Mouse (Mus musculus) midbrain, embryonic 10.5 days (tissue): ENCODE results near the gene Gm10491. TPM values are rescaled to one million over a fixed set of nuclear protein-coding genes. Genes with fewer than 3 reads are reported as not detected.
"Not testable (repeated sequence)": the region's sequence is repeated elsewhere in the genome, so short reads cannot be mapped to it uniquely, and the experiment has no call there.

Experiments used
- DNase-seq: peaks from one replicate; pipeline ENCODE4 v3.0.0-alpha.2; 2017; ENCODE audit warnings: low spot score
- H3K27ac ChIP-seq: fragments of 300-500 bp; sonication (generic); replicated peaks from 2 replicates; pipeline ENCODE4 v1.5.1; 2016; ENCODE audit warnings: mild to moderate bottlenecking
- H3K27me3 ChIP-seq: fragments of 300-500 bp; sonication (generic); 2 replicates; pipeline ENCODE4 v1.6.1; 2016; ENCODE audit warnings: low read depth, mild to moderate bottlenecking; ENCODE audit not compliant: poor library complexity, severe bottlenecking
- H3K36me3 ChIP-seq: fragments of 300-500 bp; sonication (generic); 2 replicates; pipeline ENCODE4 v1.6.1; 2016; ENCODE audit warnings: mild to moderate bottlenecking, moderate library complexity
- H3K4me1 ChIP-seq: fragments of 300-500 bp; sonication (generic); 2 replicates; pipeline ENCODE4 v1.6.1; 2016
- H3K4me3 ChIP-seq: fragments of 300-500 bp; sonication (generic); 2 replicates; pipeline ENCODE4 v1.5.1; 2016; ENCODE audit warnings: mild to moderate bottlenecking, moderate library complexity
- H3K9me3 ChIP-seq: fragments of 300-500 bp; sonication (generic); replicated peaks from 2 replicates; pipeline ENCODE4 v1.6.1; 2016; ENCODE audit warnings: mild to moderate bottlenecking
- whole genome bisulfite sequencing: fragments of 180-500 bp; shearing (Covaris S2); methylation state at CpG from one replicate; pipeline ENCODE4 v1.1.7; 2016; 5-methylcytosine and 5-hydroxymethylcytosine counted together
- polyA plus RNA-seq: library from polyadenylated mRNA; unstranded; fragments of >200 nt; fragmentation: Nextera tagmentation; extraction: Ambion mirVana; gene quantifications from 2 replicates; pipeline ENCODE4 v1.2.1, GENCODE M21; 2016

Gm10491 gene
- polyA plus RNA-seq, 1 experiment from 2014 or later = not detected

DNA sequence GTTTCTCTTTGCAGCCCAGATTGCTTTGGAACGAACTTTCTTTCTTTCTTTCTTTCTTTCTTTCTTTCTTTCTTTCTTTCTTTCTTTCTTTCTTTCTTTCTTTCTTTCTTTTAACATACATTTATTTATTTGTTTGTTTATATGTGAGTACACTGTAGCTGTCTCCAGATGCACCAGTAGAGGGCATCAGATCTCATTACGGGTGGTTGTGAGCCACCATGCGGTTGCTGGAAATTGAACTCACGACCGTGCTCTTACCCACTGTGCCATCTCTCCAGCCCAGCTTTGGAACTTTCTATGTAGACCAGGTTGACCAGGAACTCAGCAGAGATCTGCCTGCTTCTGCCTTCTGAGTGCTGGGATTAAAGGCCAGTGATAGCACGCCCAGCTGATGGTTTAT lies 10.3 kb upstream of the Gm10491 start:
- not testable (repeated sequence) for H3K4me3 ChIP-seq, H3K36me3 ChIP-seq, H3K27ac ChIP-seq, DNase-seq
- Histone ChIP-seq H3K9me3 (peaks cover 19% of the 10 kb centered on the region), H3K27me3 (peaks cover 35% of the 10 kb centered on the region), H3K4me1 (peaks cover 31% of the 10 kb centered on the region)
- WGBS = 73% methylated on average over 6 of the region's 6 CpGs

DNA sequence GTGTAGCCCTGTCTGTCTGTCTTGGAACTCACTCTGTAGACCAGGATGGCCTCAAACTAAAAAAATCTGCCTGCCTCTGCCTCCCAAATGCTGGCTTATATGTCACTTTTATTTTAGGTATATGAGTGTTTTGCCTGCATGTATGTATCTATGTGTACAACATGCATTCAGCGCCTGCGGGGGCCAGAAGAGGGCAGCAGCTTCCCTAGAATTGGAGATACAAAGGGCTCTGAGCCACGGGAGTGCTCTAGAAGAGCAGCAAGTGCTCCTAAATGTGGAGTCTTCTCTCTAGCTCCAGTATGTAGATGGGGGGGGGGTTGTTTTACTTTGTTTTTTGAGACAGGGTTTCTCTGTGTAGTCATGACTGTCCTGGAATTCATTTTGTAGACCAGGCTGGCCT lies 8.0 kb upstream of the Gm10491 start:
- not testable (repeated sequence) for DNase-seq
- WGBS = 26% methylated on average over 3 of the region's 3 CpGs
- H3K4me1 ChIP-seq = peaks cover 17% of the 10 kb centered on the region

DNA sequence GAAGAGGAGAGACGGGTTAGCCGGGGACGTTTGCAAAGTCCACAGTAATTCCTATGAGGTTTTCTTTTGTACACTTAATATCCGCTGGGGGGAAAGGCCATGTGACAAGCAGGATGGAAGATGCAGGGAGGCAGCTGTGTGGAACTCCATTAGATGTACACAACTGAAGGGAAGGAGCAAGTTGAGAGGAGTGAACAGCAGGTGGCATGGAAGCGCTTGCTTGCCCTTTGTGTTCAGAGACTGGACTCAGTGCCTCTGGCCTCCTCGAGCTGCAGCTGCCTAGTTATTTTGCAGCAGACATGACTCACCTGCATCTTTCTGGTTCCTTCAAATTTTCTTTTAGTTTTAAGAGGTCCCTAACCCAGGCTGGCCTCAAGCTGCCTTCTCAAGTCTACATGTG lies 2.8 kb upstream of the Gm10491 start:
- WGBS = 54% methylated on average over 6 of the region's 6 CpGs
- no peak for DNase-seq
- Histone ChIP-seq H3K4me1 (no peaks in the 10 kb centered on the region), H3K9me3 (peaks cover 7% of the 10 kb centered on the region), H3K27me3 (no peaks in the 10 kb centered on the region), H3K36me3 (peaks cover 20% of the 10 kb centered on the region), H3K4me3 (no peak overlapping the region), H3K27ac (no peak overlapping the region)

More for the DNA sequence above, 8.0 kb upstream of the Gm10491 start:
- not testable (repeated sequence) for H3K9me3 ChIP-seq, H3K36me3 ChIP-seq, H3K4me3 ChIP-seq, H3K27ac ChIP-seq
- peaks cover 12% of the 10 kb centered on the region for H3K27me3 ChIP-seq

- not testable (repeated sequence) for H3K9me3 ChIP-seq, H3K4me1 ChIP-seq, H3K4me3 ChIP-seq, H3K27ac ChIP-seq, H3K27me3 ChIP-seq, DNase-seq
- WGBS = 94% methylated on average over 4 of the region's 4 CpGs
- H3K36me3 ChIP-seq = peaks cover 29% of the 10 kb centered on the region
These were observed 1.6 kb upstream of the Gm10491 start, which contains the start of gene Gm10490 for GRCm38 (mm10) chrX:7909242-7909641. Gm10490 (plus strand) TSS chrX:7909542.

DNA sequence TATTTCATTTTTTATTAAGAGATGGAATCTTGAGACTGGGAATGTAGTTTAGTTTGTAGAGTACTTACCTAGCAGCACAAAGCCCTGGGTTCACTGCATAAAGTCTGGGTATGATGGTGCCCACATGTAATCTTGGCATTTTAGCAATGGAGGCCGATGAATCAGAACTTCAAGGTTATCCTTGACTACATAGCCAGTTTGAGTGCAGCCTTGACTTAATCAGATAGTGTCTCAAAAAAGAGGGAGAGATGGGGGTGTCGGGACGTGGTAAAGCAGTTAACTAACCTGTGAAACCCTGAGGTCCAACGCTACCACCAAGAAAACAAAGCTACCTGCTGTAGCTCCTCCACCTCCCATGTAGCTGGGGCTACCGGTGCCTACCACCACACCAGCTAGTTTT lies 3.2 kb downstream of the Gm10491 start:
- WGBS = 92% methylated on average over 5 of the region's 5 CpGs
- H3K9me3 ChIP-seq = peaks cover 7% of the 10 kb centered on the region
- no peak for DNase-seq
- H3K27me3 ChIP-seq = no peaks in the 10 kb centered on the region
- H3K27ac ChIP-seq = no peak overlapping the region
- H3K4me3 ChIP-seq = no peak overlapping the region
- H3K36me3 ChIP-seq = peaks cover 41% of the 10 kb centered on the region
- peaks cover 5% of the 10 kb centered on the region for H3K4me1 ChIP-seq

GRCm38 (mm10) chrX:7898880-7899874 lies 8.5 kb downstream of the Gm10491 start, which contains the start of the genes Pqbp1 and Timm17b:
Pqbp1 (minus strand) TSS chrX:7899269.
Timm17b (plus strand) TSS chrX:7899357.
- peak; percentile 84 for DNase-seq
- Histone ChIP-seq H3K4me1 (peaks cover 13% of the 10 kb centered on the region), H3K27ac (peak within 1 kb of the TSS; percentile 88), H3K27me3 (no peaks in the 10 kb centered on the region), H3K36me3 (peaks cover 37% of the 10 kb centered on the region), H3K9me3 (0 out of 2 replicates have a peak, but pooled peaks cover 4% of the 10 kb centered on the region), H3K4me3 (peak within 1 kb of the TSS; percentile 64)
- WGBS = 13% methylated on average over 61 of the region's 62 CpGs

- H3K27ac ChIP-seq = peak overlapping the region; percentile 88
- no peak for DNase-seq
- peaks cover 13% of the 10 kb centered on the region for H3K4me1 ChIP-seq
- peaks cover 40% of the 10 kb centered on the region for H3K36me3 ChIP-seq
- H3K27me3 ChIP-seq = no peaks in the 10 kb centered on the region
- H3K9me3 ChIP-seq = 0 out of 2 replicates have a peak, but pooled peaks cover 4% of the 10 kb centered on the region
- WGBS = 28% methylated on average over 13 of the region's 13 CpGs
- H3K4me3 ChIP-seq = peak overlapping the region; percentile 64
These were observed 9.4 kb downstream of the Gm10491 start for GRCm38 (mm10) chrX:7898211-7898610.

GRCm38 (mm10) chrX:7883841-7884567 lies 23.6 kb downstream of the Gm10491 start, which contains the start of gene Slc35a2:
Slc35a2 (plus strand) TSS chrX:7884028.
- peaks cover 23% of the 10 kb centered on the region for H3K4me1 ChIP-seq
- 16% methylated on average over 41 of the region's 49 CpGs for WGBS
- peak; percentile 76 for DNase-seq

GRCm38 (mm10) chrX:7879819-7880218 lies 27.8 kb downstream of the Gm10491 start:
- H3K4me3 ChIP-seq = peak overlapping the region; percentile 66
- H3K27me3 ChIP-seq = no peaks in the 10 kb centered on the region
- peak; percentile 77 for DNase-seq
- H3K36me3 ChIP-seq = peaks cover 15% of the 10 kb centered on the region
- WGBS = 21% methylated on average over 11 of the region's 11 CpGs
- no peak overlapping the region for H3K27ac ChIP-seq
- peaks cover 21% of the 10 kb centered on the region; the same call in 1 of the 2 replicates for H3K9me3 ChIP-seq
- peaks cover 26% of the 10 kb centered on the region for H3K4me1 ChIP-seq

More at GRCm38 (mm10) chrX:7883841-7884567, 23.6 kb downstream of the Gm10491 start, which contains the start of gene Slc35a2:
- Histone ChIP-seq H3K9me3 (peaks cover 9% of the 10 kb centered on the region; the same call in 1 of the 2 replicates), H3K36me3 (peaks cover 24% of the 10 kb centered on the region; the same call in 1 of the 2 replicates), H3K27me3 (no peaks in the 10 kb centered on the region), H3K27ac (peak within 1 kb of the TSS; percentile 85), H3K4me3 (peak within 1 kb of the TSS; percentile 69)

DNA sequence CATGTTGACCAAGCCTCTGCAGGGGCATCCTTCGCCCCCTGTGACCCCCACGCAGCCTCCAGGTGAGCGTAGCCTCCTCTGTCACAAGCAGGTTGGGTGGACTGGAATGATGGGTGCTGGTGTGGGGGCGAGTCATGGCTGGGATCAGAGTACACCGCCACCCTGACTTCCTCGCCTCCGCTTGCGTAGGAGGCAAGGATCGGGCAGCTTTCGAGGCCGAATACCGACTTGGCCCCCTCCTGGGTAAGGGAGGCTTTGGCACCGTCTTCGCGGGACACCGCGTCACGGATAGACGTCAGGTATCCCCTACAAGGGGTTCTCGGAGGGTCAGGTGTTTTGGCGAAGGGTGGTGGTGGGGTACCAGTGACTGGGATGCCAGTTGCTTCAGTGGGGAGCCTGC lies 29.1 kb downstream of the Gm10491 start:
- H3K27me3 ChIP-seq = no peaks in the 10 kb centered on the region
- WGBS = 23% methylated on average over 21 of the region's 21 CpGs
- H3K9me3 ChIP-seq = peaks cover 15% of the 10 kb centered on the region; the same call in 1 of the 2 replicates
- peak overlapping the region; percentile 70 for H3K27ac ChIP-seq
- peaks cover 28% of the 10 kb centered on the region for H3K36me3 ChIP-seq
- no peak for DNase-seq
- H3K4me1 ChIP-seq = peaks cover 22% of the 10 kb centered on the region
- H3K4me3 ChIP-seq = peak overlapping the region; percentile 66

- H3K27ac ChIP-seq = peak within 1 kb of the TSS; percentile 70
- H3K4me3 ChIP-seq = peak within 1 kb of the TSS; percentile 66
- 16% methylated on average over 35 of the region's 38 CpGs for WGBS
- no peaks in the 10 kb centered on the region for H3K27me3 ChIP-seq
- peaks cover 18% of the 10 kb centered on the region for H3K4me1 ChIP-seq
- H3K36me3 ChIP-seq = peaks cover 33% of the 10 kb centered on the region
- H3K9me3 ChIP-seq = peaks cover 15% of the 10 kb centered on the region; the same call in 1 of the 2 replicates
- peak; percentile 74 for DNase-seq
These were observed 29.6 kb downstream of the Gm10491 start, which contains the start of gene Pim2 for GRCm38 (mm10) chrX:7878007-7878419. Pim2 (plus strand) TSS chrX:7878262.

GRCm38 (mm10) chrX:7869826-7870225 lies 37.8 kb downstream of the Gm10491 start:
- WGBS = 26% methylated on average over 3 of the region's 3 CpGs
- H3K4me3 ChIP-seq = no peak overlapping the region
- no peak overlapping the region for H3K27ac ChIP-seq
- no peak for DNase-seq
- 0 out of 2 replicates have a peak, but pooled peaks cover 13% of the 10 kb centered on the region for H3K4me1 ChIP-seq
- no peaks in the 10 kb centered on the region for H3K27me3 ChIP-seq
- H3K9me3 ChIP-seq = no peaks in the 10 kb centered on the region; the same call in 1 of the 2 replicates
- peaks cover 54% of the 10 kb centered on the region for H3K36me3 ChIP-seq
